Mouse (Mus musculus): Measurements from ENCODE around the gene Kcnc2.
"Not testable (repeated sequence)": the region's sequence is repeated elsewhere in the genome, so short reads cannot be mapped to it uniquely, and the experiment has no call there.

Gene Kcnc2

DNA sequence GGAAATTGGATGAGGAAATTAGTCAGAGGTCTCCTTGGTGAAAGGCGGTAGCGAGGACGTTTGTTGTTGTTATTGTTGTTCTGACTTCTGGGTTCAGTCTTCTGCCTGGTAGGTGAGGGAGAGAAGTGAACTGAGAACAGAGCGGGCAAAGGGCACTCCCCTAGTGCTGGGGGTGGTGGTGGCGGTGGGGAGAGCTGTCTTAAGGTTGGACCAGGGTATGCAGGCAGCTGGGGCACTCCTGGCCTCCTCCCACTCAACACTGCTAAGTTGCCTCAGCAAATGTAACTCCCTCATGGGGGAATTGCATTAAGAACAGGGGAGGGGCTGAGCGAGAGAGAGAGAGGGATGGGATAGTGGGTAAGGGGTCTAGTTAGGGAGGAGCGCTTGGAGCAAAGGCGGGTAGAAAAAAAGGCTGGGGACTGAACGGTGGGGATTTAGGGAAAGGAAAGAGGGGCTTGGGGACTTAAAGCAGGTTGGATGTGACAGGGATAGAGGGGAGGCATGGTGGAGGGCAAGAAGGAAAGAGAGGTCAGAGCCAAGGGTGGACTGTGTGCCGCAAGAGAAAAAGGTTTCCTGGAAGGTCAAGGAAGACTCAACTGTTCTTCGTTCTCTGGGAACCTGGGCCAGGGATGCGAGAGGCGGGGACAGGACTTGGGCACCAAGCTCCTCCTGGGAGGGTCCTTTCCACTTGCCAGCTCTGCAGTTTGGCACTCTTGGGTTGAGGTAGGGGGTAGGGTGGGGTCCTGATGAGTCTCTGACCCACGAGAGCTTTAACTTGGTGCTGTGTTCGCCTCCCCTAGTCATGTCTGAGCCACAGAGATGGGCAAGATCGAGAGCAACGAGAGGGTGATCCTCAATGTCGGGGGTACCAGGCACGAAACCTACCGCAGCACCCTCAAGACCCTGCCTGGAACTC, at the start of gene Kcnc2:
TSS of gene Kcnc2 (plus strand) at position 235 of the 916 bp plus-strand sequence.
- no peak for DNase-seq (ENCODE audit: low spot score)

DNA sequence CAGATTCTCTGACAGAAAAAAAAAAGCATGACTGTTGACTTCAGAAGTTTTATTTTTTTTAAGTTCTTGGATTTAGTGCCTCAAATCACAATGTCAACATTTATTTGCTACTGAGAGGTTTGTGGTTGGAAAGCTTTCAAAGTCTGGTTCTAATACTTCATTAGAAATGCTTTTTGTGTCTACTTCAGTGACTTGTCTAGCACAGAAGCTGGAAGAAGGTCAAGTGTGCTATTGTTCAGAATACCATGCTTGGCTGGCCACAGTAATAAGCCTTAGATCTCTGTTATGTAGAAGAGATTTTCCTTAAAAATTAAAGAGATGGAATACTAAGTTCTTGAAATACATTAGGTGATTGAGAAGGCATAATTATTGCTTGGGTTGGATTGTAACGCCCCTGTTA, 43.8 kb upstream of the Kcnc2 start:
- DNase-seq (ENCODE audit: low spot score): no peak

DNA sequence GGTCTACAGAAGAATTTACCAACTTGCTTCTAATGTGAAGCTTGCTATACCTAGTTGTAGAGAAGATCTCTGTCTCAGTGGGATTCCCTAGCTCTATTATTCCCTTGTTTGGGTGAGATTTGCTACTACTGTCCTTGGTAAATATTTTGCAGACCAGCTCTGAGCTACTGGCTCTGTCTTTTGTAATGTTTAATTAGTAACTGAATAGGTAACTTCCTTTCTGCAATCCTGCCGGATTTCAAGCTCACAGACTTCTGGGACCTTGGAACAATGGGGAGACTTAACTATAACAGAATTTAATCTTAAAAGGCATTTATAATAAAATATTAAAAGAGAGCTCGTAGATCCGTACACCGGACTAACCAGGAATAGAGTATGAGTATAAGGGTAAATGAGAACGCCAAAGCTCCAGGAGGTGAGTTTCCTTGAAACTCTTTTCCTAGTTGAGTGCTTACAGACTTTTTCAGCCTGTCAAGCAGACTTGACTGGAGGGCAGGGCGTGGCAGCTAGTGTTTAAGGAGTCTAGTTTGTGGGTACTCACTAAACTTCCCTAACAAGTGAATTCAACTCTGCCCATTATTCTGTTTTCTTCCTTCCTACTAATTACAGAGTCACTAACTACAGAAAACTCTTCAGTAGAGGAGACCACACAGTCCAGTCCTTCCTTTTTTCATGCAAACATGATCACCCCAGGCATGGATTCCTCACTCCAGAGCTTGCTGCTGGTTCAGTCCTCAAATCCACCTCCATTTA, 41.7 kb upstream of the Kcnc2 start:
- not testable (repeated sequence) for DNase-seq (ENCODE audit: low spot score)

DNA sequence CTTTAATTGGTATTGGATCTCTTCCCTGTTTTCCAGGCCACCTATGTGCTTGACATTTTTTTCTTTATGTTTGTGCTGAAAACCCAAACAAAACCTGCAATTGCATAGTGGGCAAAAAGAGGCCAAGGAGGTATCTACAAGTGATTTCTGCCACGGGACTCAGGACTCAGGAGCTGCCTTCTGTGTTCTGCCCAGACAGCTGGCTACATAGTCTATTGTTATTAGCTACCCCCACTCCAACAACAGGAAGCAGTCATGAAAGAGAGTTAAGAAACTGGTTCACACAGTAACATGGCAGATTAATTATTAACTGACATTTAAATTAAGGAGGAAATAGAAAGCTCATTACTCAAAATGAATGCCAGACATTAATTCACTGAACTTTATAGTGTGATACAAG, 38.2 kb upstream of the Kcnc2 start:
- not testable (repeated sequence) for DNase-seq (ENCODE audit: low spot score)

DNA sequence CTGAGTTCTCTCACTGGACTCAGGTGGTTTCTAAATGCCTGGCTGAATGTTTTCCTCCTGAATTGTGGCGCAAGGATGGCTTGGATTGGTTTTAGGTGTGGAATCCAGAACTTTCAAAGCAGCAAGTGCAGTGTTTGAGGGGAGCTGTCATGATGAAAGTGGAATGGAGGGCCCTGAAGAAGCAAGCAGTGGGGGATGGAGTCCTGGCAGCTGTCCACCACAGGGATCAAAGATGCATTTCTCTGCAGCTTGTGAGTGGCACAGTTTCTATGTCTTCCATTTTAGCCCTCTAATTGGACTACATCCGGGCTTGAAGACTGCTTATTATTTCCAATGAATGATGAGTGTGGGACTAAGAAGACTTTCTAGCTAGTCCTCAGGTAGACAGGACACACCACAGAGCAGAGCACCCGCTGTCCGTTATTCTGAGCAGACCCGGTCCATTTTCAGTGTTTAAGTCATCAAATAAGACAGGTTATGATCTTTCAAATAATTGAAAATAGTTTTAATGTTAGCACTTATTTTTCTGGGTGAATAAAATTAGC, 35.5 kb upstream of the Kcnc2 start:
- not testable (repeated sequence) for DNase-seq (ENCODE audit: low spot score)

DNA sequence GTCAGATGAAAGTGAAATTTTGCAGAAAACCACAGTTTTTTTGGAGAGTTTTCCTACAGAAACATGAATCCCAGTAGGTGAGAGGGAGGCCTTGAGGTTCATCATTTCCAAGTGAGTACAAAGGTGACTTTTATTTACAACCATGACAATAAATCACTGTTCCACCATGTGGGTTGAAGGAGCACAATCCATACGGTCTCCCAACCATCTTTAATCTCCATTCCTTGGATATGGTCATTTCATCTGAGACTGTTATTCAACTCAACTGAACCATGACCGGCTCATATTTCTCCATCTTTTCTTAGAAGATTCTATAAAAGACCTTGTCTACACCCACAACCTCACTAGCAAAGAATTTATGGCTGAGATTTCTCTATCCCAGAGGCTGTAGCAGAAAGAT, 22.6 kb upstream of the Kcnc2 start:
- no peak for DNase-seq (ENCODE audit: low spot score)

DNA sequence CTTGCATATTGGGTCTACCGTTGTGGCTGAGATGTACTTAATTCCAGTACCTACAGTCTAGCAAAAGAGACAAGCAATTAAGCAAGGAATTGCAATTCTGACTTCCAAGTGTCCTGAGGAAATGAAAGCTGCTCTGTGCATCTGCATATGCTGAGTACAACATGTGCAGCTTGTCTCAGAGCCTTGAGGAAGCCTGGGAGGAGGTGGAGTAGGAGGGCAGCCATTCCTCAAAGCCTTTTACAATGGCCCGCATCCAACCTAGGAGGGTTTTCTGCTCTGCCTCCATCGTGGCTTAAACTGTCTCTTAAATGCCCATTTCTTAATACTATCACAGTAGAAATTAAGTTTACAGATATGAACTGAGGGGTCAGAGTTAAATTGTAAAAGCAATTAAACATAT, 7.5 kb upstream of the Kcnc2 start:
- DNase-seq (ENCODE audit: low spot score): no peak

DNA sequence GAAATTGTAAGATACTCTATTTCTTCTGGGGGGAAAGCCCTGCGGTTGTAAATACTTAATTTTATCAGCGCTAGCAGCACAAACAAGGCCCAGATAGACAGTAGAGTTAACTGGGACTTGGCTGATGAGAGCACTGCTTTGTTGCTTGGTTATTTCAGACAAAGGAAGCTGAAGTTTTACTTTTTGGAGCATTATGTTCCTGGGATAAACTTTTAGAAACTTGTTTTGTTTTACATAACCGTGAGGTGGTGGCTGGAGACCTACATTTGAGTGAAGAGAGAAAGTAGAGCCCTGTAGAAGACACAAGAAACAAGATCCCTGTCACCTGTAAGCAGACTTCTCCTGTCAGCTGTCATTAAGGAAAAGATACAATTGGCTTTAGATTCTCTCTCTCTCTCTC, 1.4 kb upstream of the Kcnc2 start:
- no peak for DNase-seq (ENCODE audit: low spot score)

DNA sequence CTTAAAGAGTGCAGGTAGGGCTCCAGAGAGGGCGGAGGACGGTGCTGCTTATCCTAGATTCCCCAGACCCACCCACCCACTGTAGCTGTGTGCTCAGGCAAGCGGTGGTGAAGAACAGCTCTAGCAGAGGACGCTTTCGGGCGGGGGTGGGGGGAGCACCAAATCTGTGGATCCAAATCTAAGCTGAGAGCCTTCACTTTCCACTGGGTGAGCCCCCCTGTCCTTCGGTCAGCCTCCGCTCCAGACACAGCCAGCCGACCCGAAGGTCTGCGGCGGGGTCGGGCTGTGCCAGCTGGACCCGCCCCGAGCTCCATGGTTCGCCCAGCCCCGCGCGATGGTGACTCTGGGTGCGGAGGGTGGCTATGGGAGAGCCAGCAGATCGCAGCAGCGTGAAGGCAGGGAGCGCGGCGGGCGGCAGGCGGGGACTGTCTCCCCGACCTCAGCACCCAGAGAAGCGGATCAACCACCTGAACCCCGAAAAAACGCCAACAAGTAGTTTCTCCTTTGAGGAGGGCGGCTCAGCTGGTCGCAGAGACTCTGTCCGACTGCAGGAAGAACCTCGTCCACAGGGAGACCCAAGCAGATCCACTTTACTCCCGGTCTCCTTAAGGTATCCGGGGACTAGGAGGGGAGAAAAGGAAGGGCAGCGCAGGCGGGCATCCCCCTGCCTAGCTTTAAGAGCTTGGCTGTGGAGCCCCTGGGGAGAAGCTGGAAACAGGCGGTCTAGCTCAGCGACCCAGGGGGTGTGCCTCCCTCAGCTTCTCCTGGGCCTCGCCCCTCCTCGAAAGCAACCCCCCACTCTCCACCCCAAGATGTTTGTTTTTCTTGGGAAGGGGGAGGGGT, 761 bp upstream of the Kcnc2 start:
- peak; percentile 10 for DNase-seq (ENCODE audit: low spot score)

DNA sequence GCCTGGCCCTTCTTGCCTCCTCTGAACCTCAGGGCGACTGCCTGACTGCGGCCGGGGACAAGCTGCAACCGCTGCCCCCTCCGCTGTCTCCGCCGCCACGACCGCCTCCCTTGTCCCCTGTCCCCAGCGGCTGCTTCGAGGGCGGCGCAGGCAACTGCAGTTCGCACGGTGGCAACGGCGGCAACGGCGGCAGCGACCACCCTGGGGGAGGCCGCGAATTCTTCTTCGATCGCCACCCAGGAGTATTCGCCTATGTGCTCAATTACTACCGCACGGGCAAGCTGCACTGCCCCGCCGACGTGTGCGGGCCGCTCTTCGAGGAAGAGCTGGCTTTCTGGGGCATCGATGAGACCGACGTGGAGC, 863 bp downstream of the Kcnc2 start:
- no peak for DNase-seq (ENCODE audit: low spot score)

DNA sequence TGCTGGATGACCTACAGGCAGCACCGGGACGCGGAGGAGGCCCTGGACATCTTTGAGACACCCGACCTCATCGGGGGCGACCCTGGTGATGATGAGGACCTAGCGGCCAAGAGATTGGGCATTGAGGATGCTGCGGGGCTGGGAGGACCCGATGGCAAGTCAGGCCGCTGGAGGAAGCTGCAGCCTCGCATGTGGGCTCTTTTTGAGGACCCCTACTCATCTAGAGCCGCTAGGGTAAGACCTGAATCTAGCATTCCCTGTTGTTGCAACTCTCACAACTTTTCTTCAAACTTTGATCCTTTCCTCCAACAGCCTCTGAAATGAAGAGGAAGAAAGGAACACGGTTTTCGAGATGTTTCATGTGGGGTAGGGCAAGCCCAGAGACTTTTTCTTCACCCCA, 1.2 kb downstream of the Kcnc2 start:
- DNase-seq (ENCODE audit: low spot score): no peak

DNA sequence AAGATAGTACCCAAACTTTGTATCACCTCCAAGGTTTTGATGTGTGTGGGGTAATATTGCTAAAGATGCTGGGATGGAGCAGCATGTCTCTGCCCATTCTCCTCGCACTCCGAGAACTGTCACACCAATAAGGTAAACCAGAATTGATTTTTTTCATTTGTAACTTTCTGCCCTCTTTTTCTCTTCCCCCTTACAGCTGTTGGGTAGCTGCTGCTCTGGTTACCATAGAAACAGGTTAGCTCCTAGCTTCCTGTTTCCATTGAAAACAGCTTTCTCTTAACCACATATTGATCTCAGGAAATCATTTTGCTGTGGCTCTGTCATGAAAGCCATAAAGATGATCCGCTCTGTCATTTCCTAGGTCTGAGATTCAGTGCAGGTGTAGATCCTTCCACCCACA, 7.1 kb downstream of the Kcnc2 start:
- no peak for DNase-seq (ENCODE audit: low spot score)

DNA sequence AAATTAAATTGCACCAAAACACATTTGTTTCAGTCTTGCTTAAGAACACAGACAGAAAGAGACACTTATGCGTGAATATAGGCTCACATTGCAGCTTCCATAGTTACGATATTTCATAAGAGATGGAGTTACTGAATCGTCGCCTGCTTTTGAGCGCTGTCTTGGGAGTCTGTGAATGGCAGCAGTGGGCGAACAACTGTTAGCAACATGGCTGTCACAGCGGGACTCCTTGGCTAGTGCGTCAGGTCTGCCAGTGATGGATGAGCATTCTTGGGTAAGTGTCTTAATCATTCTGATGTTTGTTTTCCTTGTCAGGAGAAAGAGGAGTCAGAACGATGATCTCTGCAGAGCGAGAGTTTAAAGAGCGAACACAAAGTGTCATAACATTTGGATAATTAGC, 44.2 kb downstream of the Kcnc2 start:
- DNase-seq (ENCODE audit: low spot score): no peak

DNA sequence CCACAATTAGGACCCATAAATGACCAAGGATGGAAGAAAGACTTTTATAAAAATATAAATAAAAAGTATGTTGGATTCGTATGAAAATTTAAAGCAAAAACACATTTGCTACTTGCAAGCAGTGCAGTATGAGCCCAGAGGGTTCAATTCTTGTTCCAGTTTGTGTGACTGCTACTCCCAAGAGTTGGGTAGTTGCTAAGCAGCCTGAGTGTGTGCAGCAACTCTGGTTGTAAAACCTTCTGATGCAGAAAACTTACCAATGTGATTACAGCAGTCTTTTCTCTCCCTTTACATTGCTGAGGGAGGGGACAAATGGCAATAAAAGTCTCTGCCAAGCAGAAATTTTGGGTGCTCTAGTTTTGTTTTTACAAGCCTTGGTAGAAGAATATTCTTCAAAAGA, 46.9 kb downstream of the Kcnc2 start:
- no peak for DNase-seq (ENCODE audit: low spot score)

DNA sequence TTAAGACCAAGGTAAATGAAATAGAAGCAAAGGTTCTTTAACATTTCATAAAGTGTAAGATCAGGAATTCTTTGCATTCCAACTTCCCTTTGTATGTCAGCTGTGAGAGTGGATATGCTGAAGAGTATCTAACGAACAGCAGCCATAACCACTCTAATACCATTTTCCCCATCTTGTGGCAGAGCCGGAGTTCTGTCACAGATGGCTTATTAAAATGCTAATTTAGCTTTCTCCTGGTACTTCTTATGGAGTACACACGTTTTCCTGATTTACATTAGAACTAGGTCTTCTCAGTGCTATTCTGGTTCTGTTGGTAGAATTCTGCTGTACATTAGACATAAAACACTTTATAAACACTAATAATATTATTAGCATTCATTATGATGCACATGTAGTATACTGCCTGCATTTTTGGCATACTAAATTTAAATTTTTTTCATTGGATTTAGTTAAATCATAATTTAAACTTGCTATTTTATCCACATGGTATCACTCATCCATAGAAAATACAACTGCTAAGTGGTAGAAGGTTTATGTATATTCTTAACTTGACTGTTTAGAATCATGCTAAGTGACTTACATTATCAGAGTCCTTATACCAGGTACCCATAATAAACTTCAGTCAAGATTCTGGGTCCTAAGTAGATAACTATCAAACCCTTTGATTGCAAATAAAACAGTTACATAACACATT, 86.9 kb downstream of the Kcnc2 start:
- no peak for DNase-seq (ENCODE audit: low spot score)

DNA sequence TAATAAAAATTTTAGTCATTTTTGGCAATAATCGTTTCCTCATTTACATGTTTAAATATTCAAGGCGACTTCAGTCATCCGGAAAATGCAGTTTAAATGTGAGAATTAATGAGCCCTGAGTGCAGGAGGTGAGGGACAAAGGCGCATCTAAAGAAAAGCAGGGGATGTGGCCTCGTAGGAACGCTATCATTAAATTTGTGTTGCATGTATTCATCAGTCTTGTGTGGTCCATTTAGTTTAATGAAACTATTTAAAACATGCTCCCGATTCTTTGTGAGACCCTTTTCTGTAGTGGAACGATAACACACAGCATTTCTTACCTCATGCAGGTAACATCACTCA, 87.4 kb downstream of the Kcnc2 start:
- no peak for DNase-seq (ENCODE audit: low spot score)

DNA sequence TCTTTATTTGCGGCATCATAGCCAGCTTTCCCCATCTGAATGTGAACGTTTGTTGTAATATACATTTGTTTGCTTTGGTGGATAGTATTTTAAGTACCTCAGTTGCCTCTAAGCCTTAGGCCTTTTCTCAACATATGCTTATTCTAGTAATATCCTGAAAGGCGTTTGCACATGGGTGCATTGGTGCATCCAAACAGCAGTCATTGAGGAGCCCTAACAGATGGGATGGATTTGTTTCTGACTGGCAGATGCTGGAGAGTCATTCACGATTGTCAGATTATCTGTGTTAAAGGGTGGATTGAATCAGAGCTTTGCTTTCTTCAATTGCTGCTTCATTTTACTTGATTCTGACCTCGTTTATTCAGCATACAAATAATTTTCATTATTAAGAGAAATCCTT, 89.8 kb downstream of the Kcnc2 start:
- no peak for DNase-seq (ENCODE audit: low spot score)

DNA sequence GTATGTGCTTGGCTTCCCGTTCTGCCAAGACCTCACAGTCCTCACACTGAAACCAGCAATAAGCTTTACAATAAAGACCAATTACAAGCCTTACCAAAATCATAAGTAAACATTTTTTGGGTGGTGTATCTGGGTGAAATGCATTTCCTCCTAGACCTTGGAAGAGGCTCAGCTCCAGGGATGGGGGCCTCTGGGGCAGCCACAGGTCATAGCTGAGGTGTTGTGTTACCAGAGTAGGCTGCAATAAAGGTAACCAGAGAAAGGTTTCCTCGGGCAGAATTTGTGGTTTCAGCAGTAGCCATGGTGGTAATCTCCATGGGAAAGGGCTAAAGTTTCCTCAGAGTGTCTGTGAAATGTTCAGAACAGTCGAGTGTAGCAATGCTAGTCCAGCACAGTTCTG, 97.4 kb downstream of the Kcnc2 start:
- DNase-seq (ENCODE audit: low spot score): no peak

DNA sequence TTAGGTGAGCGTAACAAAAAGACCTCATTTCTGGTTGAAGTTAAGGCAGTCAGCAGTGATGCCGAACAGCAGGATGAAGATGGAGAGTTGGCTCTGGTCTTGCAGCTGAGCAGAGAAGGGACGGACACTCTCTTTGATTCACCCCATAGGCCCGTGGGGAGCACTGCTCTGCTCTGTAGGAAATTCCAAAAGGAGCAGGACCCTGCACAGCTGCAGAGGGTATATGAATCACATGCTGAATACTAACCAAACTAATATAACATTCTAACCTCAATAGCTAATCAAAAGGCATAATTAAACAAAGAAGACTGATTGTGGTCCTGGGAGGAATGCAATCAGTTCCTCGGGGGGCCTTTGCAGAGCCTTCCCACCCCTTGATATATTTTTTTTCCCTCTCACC, 106.2 kb downstream of the Kcnc2 start:
- no peak for DNase-seq (ENCODE audit: low spot score)

DNA sequence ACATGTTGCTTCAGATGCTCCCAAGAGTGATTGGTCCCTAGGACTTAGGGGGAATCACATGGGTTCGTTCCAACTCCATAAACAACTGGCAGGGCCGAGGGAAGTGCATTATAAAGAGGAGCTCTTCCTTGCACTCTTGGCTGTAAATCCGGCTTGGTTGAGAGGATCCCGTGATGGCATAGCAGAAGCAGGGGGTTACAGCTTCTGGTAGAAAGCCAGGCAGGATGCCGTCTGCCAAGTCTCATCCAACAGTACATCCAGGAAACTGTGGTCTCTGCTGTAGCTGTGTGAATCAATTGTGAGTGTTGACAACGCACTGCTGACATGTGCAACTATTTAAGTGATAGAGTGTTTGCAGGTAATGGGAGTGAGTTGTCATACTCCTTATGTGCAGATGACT, 107.5 kb downstream of the Kcnc2 start:
- no peak for DNase-seq (ENCODE audit: low spot score)

DNA sequence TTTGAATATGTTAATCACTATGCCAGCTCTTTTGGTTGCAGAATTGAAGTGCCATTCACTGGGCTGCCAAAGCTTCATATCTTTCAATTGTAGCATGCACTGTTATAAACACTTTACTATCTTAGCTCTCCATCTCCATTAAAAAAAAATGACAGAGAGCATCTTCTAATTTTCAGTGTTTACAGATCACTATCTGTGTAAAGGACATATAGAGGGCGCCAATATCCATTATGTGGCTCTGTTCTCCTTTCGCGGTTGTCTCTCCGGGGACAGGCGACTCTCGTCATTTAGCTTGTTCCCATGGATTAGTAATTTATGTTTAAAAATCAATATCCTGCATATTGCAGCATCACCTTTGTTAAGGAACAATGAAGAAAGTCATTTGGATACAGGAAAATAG, 109.7 kb downstream of the Kcnc2 start:
- DNase-seq (ENCODE audit: low spot score): no peak

All from ovary, postnatal 14 days (tissue).